Mouse (Mus musculus) liver, embryonic 16.5 days (tissue): ENCODE data around the gene Olfr155. TPM values are rescaled to one million over a fixed set of nuclear protein-coding genes. Genes with fewer than 3 reads are reported as not detected.

ENCODE experiments used
- ATAC-seq: fragments of 200-750 bp; cut with Nextera tagmentation; 2 replicates; pipeline ENCODE4 v1.8.0; 2017; ENCODE audit warnings: low read depth, mild to moderate bottlenecking, moderate number of reproducible peaks, moderate library complexity
- H3K27ac ChIP-seq: fragments of 300-500 bp; sonication (generic); 2 replicates; pipeline ENCODE4 v1.5.1; 2014; ENCODE audit warnings: mild to moderate bottlenecking, low read length
- H3K27me3 ChIP-seq: fragments of 300-500 bp; sonication (generic); 2 replicates; pipeline ENCODE4 v1.6.1; 2014; ENCODE audit warnings: low read depth, low read length, mixed read lengths; ENCODE audit not compliant: control insufficient read depth, insufficient read depth
- H3K36me3 ChIP-seq: fragments of 300-500 bp; sonication (generic); 2 replicates; pipeline ENCODE4 v1.6.1; 2014; ENCODE audit warnings: mild to moderate bottlenecking; ENCODE audit not compliant: control insufficient read depth, insufficient read depth
- H3K4me1 ChIP-seq: fragments of 300-500 bp; sonication (generic); 2 replicates; pipeline ENCODE4 v1.6.1; 2014; ENCODE audit warnings: low read depth, low read length, mixed read lengths; ENCODE audit not compliant: control insufficient read depth
- H3K4me2 ChIP-seq: fragments of 300-500 bp; sonication (generic); 2 replicates; pipeline ENCODE4 v1.6.1; 2014; ENCODE audit warnings: low read depth, low read length, mixed read lengths
- H3K4me3 ChIP-seq: fragments of 300-500 bp; sonication (generic); 2 replicates; pipeline ENCODE4 v1.5.1; 2014; ENCODE audit warnings: low read depth, mild to moderate bottlenecking, low read length
- H3K9ac ChIP-seq: fragments of 300-500 bp; sonication (generic); 2 replicates; pipeline ENCODE4 v1.6.1; 2014; ENCODE audit warnings: low read depth, low read length
- H3K9me3 ChIP-seq: fragments of 300-500 bp; sonication (generic); replicated peaks from 2 replicates; pipeline ENCODE4 v1.6.1; 2016; ENCODE audit warnings: low read length; ENCODE audit not compliant: control insufficient read depth
- WGBS: fragments of 180-500 bp; shearing (Covaris S2); extraction: QIAGEN DNeasy Blood & Tissue Kit; methylation state at CpG from one replicate; pipeline ENCODE4 v1.1.7; 2014; ENCODE audit not compliant: insufficient replicate concordance; 5-methylcytosine and 5-hydroxymethylcytosine counted together
- polyA plus RNA-seq: library from polyadenylated mRNA; unstranded; fragments of >200 nt; fragmentation: Nextera tagmentation; extraction: Ambion mirVana; gene quantifications from 2 replicates; pipeline ENCODE4 v1.2.1, GENCODE M21; 2015

Gene Olfr155
- polyA plus RNA-seq, 1 experiment from 2014 or later = not detected

- WGBS = 55% methylated on average over 8 of the region's 8 CpGs
- Histone ChIP-seq H3K4me3 (no peak overlapping the region), H3K27ac (no peak overlapping the region), H3K9ac (no peak overlapping the region), H3K27me3 (no peaks in the 10 kb centered on the region), H3K36me3 (no peaks in the 10 kb centered on the region), H3K9me3 (no peaks in the 10 kb centered on the region), H3K4me2 (no peak overlapping the region), H3K4me1 (no peaks in the 10 kb centered on the region)
- no peak for ATAC-seq
Measured at GRCm38 (mm10) chr4:43854101-43854500, 2.7 kb downstream of the Olfr155 start.

- no peak overlapping the region for H3K4me2 ChIP-seq
- ATAC-seq = no peak
- no peaks in the 10 kb centered on the region for H3K4me1 ChIP-seq
- H3K9ac ChIP-seq = no peak overlapping the region
- no peaks in the 10 kb centered on the region for H3K36me3 ChIP-seq
- no peaks in the 10 kb centered on the region for H3K27me3 ChIP-seq
- 71% methylated on average over 10 of the region's 10 CpGs for WGBS
- H3K27ac ChIP-seq = no peak overlapping the region
- no peaks in the 10 kb centered on the region for H3K9me3 ChIP-seq
- no peak overlapping the region for H3K4me3 ChIP-seq
Measured at GRCm38 (mm10) chr4:43859886-43860285, 8.5 kb downstream of the Olfr155 start.

GRCm38 (mm10) chr4:43860744-43861519 lies 9.6 kb downstream of the Olfr155 start:
- ATAC-seq = no peak
- WGBS = 12% methylated on average over 14 of the region's 14 CpGs
- no peaks in the 10 kb centered on the region for H3K4me1 ChIP-seq

GRCm38 (mm10) chr4:43863298-43863697 lies 11.9 kb downstream of the Olfr155 start:
- Histone ChIP-seq H3K4me2 (no peak overlapping the region), H3K4me1 (no peaks in the 10 kb centered on the region), H3K36me3 (no peaks in the 10 kb centered on the region), H3K4me3 (no peak overlapping the region), H3K9ac (no peak overlapping the region), H3K27me3 (no peaks in the 10 kb centered on the region), H3K27ac (no peak overlapping the region), H3K9me3 (no peaks in the 10 kb centered on the region)
- 42% methylated on average over 4 of the region's 4 CpGs for WGBS
- no peak for ATAC-seq

More at GRCm38 (mm10) chr4:43860744-43861519, 9.6 kb downstream of the Olfr155 start:
- Histone ChIP-seq H3K4me3 (no peak overlapping the region), H3K4me2 (no peak overlapping the region), H3K9me3 (no peaks in the 10 kb centered on the region), H3K36me3 (no peaks in the 10 kb centered on the region), H3K27me3 (no peaks in the 10 kb centered on the region), H3K27ac (no peak overlapping the region), H3K9ac (no peak overlapping the region)

GRCm38 (mm10) chr4:43869821-43870220 lies 18.5 kb downstream of the Olfr155 start:
- H3K4me1 ChIP-seq = no peaks in the 10 kb centered on the region
- no peak overlapping the region for H3K4me2 ChIP-seq
- no peak overlapping the region for H3K9ac ChIP-seq
- H3K27me3 ChIP-seq = no peaks in the 10 kb centered on the region
- WGBS = 72% methylated on average over 10 of the region's 10 CpGs
- H3K9me3 ChIP-seq = no peaks in the 10 kb centered on the region
- ATAC-seq = no peak
- H3K36me3 ChIP-seq = no peaks in the 10 kb centered on the region
- H3K4me3 ChIP-seq = no peak overlapping the region
- H3K27ac ChIP-seq = no peak overlapping the region

GRCm38 (mm10) chr4:43874501-43874900 lies 23.1 kb downstream of the Olfr155 start:
- Histone ChIP-seq H3K4me3 (no peak overlapping the region), H3K9ac (no peak overlapping the region), H3K36me3 (no peaks in the 10 kb centered on the region), H3K27ac (no peak overlapping the region), H3K27me3 (peaks cover 9% of the 10 kb centered on the region), H3K4me1 (peaks cover 6% of the 10 kb centered on the region), H3K9me3 (no peaks in the 10 kb centered on the region), H3K4me2 (no peak overlapping the region)
- ATAC-seq = no peak
- 32% methylated on average over 7 of the region's 7 CpGs for WGBS

GRCm38 (mm10) chr4:43875160-43875918 lies 24.0 kb downstream of the Olfr155 start, which contains the start of gene Reck:
Gene Reck (plus strand): TSS chr4:43875530.
- H3K4me1 ChIP-seq = peaks cover 6% of the 10 kb centered on the region
- WGBS = under 1% methylated on average over 72 of the region's 73 CpGs

GRCm38 (mm10) chr4:43875919-43876411 lies 24.6 kb downstream of the Olfr155 start:
- Histone ChIP-seq H3K27ac (no peak overlapping the region), H3K4me2 (peak overlapping the region; percentile 74), H3K4me3 (peak overlapping the region; percentile 72), H3K9me3 (no peaks in the 10 kb centered on the region), H3K4me1 (peaks cover 6% of the 10 kb centered on the region), H3K9ac (peak overlapping the region; percentile 30), H3K36me3 (no peaks in the 10 kb centered on the region), H3K27me3 (peaks cover 9% of the 10 kb centered on the region)
- WGBS = under 1% methylated on average over 20 of the region's 20 CpGs
- peak; percentile 30 for ATAC-seq

More at GRCm38 (mm10) chr4:43875160-43875918, 24.0 kb downstream of the Olfr155 start, which contains the start of gene Reck:
- Histone ChIP-seq H3K4me2 (peak within 1 kb of the TSS; percentile 74), H3K36me3 (no peaks in the 10 kb centered on the region), H3K27me3 (peaks cover 9% of the 10 kb centered on the region), H3K4me3 (peak within 1 kb of the TSS; percentile 72), H3K9me3 (no peaks in the 10 kb centered on the region), H3K27ac (no peak within 1 kb of the TSS), H3K9ac (peak within 1 kb of the TSS; percentile 30)
- peak; percentile 85 for ATAC-seq

- 57% methylated on average over 1 of the region's 1 CpGs for WGBS
- ATAC-seq = no peak
- H3K4me2 ChIP-seq = no peak overlapping the region
Measured at GRCm38 (mm10) chr4:43877230-43877629, 25.9 kb downstream of the Olfr155 start.

More at GRCm38 (mm10) chr4:43877230-43877629, 25.9 kb downstream of the Olfr155 start:
- Histone ChIP-seq H3K27me3 (peaks cover 9% of the 10 kb centered on the region), H3K4me3 (no peak overlapping the region), H3K4me1 (peaks cover 6% of the 10 kb centered on the region), H3K36me3 (no peaks in the 10 kb centered on the region), H3K9ac (no peak overlapping the region), H3K27ac (no peak overlapping the region), H3K9me3 (no peaks in the 10 kb centered on the region)
